Mouse (Mus musculus): ENCODE data around the gene Nsun2.
"Not testable (repeated sequence)": the region's sequence is repeated elsewhere in the genome, so short reads cannot be mapped to it uniquely, and the experiment has no call there.

The Nsun2 gene

GRCm38 (mm10) chr13:69591338-69591737, 57.8 kb downstream of the Nsun2 start:
- DNase-seq (ENCODE audit: low spot score in 2 of 2) = no peak

DNA sequence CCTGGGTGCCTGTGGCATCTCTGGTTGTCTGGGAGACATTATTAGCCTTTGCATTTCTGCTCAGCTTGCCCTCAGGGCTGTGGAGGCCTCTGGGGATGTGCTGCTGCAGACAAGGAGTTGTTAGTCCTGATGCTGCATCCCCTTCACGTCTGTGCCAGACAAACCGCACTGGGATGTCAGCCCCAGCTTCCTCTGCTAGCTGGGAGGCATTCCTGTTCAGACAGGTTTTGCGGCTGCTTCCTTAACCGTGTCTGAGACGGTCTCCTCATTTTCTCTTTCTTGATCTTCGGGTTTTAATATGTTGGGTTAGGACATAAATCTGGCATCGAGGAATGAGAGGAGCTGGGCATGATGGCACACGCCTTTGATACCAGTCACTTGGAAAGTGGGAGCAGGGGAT, 58.7 kb downstream of the Nsun2 start:
- no peak for DNase-seq (ENCODE audit: low spot score in 2 of 2)

DNA sequence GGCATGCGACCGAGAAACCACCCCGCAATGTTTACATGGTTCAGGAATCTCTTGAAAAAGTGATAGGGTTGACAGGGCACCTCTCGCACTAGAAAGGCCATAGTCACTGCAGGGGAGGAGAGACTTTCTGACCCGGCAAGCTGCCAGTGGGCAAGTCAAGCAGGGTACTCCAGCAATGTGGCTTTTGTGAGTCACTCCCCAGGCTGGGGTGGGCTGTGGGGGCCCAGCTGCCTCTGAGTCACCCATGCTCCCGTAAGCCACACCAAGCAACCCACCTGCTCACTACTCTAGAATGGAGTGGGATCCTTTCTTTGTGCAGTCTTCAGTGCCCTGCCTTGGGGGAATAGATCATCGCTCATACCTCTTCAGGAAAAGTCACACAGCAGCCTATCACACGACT, 59.9 kb downstream of the Nsun2 start:
- DNase-seq (ENCODE audit: low spot score in 2 of 2) = no peak

- DNase-seq (ENCODE audit: low spot score in 2 of 2) = no peak
Measured at GRCm38 (mm10) chr13:69594577-69595256, 61.2 kb downstream of the Nsun2 start.

GRCm38 (mm10) chr13:69595911-69596310, 62.4 kb downstream of the Nsun2 start:
- DNase-seq (ENCODE audit: low spot score in 2 of 2) = no peak

DNA sequence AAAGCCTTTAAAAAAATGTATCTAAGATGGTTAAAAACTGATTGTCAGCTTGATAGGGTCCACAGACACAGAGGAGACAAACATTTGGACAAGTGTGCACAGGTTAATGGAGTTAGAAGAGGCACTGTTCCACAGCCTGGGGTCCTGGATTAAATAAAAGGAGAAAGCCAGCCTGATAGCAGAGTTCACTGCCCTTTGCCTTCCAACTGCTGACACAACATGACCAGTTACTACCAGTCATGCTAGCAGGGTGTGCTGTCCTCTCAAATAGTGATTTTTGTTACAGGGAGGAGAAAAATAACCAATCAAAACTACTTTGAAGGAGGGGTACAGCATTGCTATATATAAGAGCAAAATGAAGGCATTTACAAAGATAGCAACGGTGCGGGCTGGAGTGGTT, 63.0 kb downstream of the Nsun2 start:
- no peak for DNase-seq (ENCODE audit: low spot score in 2 of 2)

GRCm38 (mm10) chr13:69598867-69599266, 65.3 kb downstream of the Nsun2 start:
- DNase-seq (ENCODE audit: low spot score in 2 of 2) = no peak

GRCm38 (mm10) chr13:69600863-69601262, 67.3 kb downstream of the Nsun2 start:
- not testable (repeated sequence) for DNase-seq (ENCODE audit: low spot score in 2 of 2)

GRCm38 (mm10) chr13:69601321-69601720, 67.8 kb downstream of the Nsun2 start:
- DNase-seq (ENCODE audit: low spot score in 2 of 2) = no peak

DNA sequence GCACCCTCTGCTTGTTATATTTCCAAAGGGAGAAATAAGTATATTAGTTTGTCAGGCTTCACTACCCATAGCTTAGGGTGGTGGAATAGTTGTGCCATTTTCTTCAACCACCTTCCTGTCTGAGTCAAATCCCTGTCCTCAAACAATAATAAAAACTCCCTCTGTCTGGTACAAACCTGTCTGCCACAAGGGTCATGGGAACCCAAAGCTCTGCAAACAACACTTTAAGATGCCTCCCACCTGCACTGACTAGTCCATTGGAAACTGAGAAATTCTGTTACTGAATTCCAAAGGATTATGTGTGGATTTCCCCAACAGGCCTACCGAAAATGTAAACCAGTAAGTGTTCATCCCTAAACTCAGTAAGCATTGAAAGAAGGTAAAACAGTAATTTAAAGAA, 71.1 kb downstream of the Nsun2 start:
- DNase-seq (ENCODE audit: low spot score in 2 of 2) = no peak

GRCm38 (mm10) chr13:69608734-69609133, 75.2 kb downstream of the Nsun2 start:
- DNase-seq (ENCODE audit: low spot score in 2 of 2) = no peak

DNA sequence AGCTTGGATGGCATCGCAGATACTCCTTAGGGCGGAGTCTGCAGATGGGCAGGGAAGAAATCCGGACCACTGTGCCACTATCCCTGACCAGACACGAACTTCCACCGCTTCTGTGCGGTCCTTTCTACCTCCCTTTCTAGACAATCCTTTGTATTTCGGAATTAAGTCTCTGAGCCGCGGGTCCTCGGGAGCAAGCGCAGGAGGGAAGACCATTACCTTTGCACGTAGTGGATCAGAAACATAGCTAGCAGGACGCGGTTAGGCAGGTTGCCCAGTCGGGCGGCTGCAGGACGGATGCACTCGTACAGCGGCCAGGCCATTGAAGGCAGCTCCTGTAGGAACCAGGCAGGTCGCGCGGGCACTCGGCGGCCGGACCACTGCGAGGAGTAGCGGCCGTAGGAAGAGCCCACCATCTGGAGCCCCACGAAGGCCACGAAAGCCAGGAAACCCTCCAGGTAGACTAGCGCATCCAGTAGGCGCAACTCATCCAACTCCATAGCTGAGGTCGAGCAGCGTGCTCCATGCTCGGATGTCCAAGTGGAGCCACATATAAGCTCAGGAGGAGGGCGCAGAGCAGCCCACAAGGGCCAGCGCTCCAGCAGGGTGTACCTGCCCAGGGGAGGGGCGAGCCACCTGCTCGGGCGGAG, 77.3 kb downstream of the Nsun2 start:
- DNase-seq (ENCODE audit: low spot score in 2 of 2) = peak in 1 of 2 experiments; percentile 55

- peak; percentile 98 to 100 for DNase-seq (ENCODE audit: low spot score in 2 of 2)
Measured at GRCm38 (mm10) chr13:69611398-69612174, 78.0 kb downstream of the Nsun2 start, which contains the start of gene Srd5a1. Gene Srd5a1, minus strand, starts transcription at chr13:69611442.

GRCm38 (mm10) chr13:69612175-69612544, 78.6 kb downstream of the Nsun2 start:
- no peak for DNase-seq (ENCODE audit: low spot score in 2 of 2)

GRCm38 (mm10) chr13:69616716-69617115, 83.2 kb downstream of the Nsun2 start:
- DNase-seq (ENCODE audit: low spot score in 2 of 2) = no peak

DNA sequence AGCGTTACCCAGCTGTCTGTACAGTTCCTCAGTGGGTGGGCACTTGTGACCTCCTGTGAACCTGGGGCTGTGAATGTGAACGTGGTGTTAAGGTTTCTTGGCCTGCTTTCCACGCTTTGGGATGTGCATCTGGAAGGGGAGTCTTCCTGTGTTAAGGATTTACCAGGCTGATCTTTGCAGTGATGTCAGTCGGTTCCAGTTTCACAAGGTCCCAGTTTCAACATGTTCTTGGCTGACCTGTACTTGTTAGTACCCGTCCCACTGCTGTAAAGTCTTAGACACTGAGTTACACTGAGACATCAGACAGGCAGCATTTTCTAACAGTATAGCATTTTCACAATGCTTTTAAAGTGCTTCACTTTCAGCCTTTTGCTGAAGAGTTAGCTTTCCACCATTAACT, 90.3 kb downstream of the Nsun2 start:
- no peak for DNase-seq (ENCODE audit: low spot score in 2 of 2)

GRCm38 (mm10) chr13:69624510-69624909, 91.0 kb downstream of the Nsun2 start:
- no peak for DNase-seq (ENCODE audit: low spot score in 2 of 2)

GRCm38 (mm10) chr13:69627941-69628340, 94.4 kb downstream of the Nsun2 start:
- no peak for DNase-seq (ENCODE audit: low spot score in 2 of 2)

GRCm38 (mm10) chr13:69630576-69630975, 97.0 kb downstream of the Nsun2 start:
- DNase-seq (ENCODE audit: low spot score in 2 of 2) = no peak

- DNase-seq (ENCODE audit: low spot score in 2 of 2) = no peak
Measured at GRCm38 (mm10) chr13:69631111-69631510, 97.6 kb downstream of the Nsun2 start.

DNA sequence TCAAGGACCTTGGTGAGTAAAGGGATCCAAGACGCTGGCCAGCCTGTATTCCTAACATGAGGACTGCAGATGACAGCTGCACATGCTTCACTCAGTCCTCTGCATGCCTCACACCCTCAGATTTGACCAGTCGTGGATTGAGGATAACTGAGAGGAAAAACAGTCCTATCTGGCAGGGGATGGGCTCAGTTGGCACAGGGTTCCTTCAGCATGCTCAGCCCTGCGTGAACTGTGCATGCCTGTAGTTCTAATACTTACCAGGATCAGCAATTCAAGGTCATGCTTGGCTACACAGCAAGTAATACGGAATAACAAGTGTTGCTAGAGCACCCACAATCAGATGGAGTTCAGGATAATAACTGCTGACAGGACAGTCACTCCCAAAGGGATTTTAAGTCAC, 98.1 kb downstream of the Nsun2 start:
- DNase-seq (ENCODE audit: low spot score in 2 of 2) = no peak

DNA sequence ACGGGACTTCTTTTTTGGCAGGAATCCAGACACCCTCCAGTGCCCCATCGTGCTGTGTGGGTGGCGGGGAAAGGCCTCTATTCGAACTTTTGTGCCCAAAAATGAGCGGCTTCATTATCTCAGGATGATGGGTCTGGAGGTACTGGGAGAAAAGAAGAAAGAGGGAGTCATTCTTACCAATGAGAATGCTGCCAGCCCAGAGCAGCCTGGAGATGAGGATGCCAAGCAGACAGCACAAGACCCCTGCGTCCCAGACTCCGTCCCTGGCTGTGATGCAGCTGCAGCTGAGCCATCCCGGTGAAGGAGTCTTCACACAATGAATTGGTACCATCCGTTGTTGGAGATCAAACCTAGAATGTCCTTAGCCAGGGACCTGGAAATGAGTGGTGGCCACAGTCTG, 100.0 kb downstream of the Nsun2 start:
- no peak for DNase-seq (ENCODE audit: low spot score in 2 of 2)

DNA sequence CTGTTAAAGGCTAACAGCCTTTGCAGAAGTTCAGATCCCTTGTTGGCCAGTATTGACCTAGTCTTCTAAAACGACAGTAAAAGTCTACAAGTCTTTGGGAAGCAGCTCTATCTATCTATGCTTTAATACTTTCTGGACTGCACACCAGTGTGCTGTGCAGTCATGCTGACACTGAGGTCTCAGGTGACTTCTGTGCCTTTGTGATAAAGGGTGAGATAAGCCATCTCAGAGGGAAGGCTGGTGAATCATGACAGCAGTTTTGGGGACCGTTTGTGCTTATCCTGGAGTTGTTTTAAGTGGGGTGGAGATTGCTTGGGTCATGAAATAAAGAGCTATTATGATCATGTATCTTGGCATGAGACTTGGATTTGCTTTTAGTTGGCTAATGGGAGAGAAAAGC, 100.4 kb downstream of the Nsun2 start:
- no peak for DNase-seq (ENCODE audit: low spot score in 2 of 2)
